Mouse (Mus musculus): ENCODE data around the gene Lsamp. TPM values are rescaled to one million over a fixed set of nuclear protein-coding genes. Genes with fewer than 3 reads are reported as not detected.

Gene Lsamp
- total and polyA plus RNA-seq, 2 experiments: 0.07 to 0.37 TPM

GRCm38 (mm10) chr16:42048138-42048537 is 2064.0 kb downstream of the Lsamp start:
- TF ChIP-seq CTCF (IDR thresholded peaks at IDR 0.05; ENCODE audit: low read depth, low read length): no peak
- TF ChIP-seq POLR2A (IDR thresholded peaks at IDR 0.05; ENCODE audit: extremely low read depth, insufficient read depth, low read length): no peak
- no peak for DNase-seq (ENCODE audit: extremely low read depth, low read depth, low spot score)
- no peak overlapping the region for H3K4me3 ChIP-seq (ENCODE audit: insufficient read depth, low read depth, low read length)
- H3K9ac ChIP-seq (ENCODE audit: low read depth, low read length): no peak overlapping the region
- no peaks in the 10 kb centered on the region for H3K79me2 ChIP-seq (ENCODE audit: control insufficient read depth, insufficient read depth, low read length)
- H3K27ac ChIP-seq (replicated peaks; ENCODE audit: insufficient read depth, low read depth, low read length): no peak overlapping the region
- H3K36me3 ChIP-seq (ENCODE audit: control insufficient read depth, insufficient read depth, low read length): no peaks in the 10 kb centered on the region
- H3K27me3 ChIP-seq (ENCODE audit: control insufficient read depth, insufficient read depth, low read length): no peaks in the 10 kb centered on the region
- no peaks in the 10 kb centered on the region for H3K4me1 ChIP-seq (ENCODE audit: control insufficient read depth, insufficient read depth, low read length)

DNA sequence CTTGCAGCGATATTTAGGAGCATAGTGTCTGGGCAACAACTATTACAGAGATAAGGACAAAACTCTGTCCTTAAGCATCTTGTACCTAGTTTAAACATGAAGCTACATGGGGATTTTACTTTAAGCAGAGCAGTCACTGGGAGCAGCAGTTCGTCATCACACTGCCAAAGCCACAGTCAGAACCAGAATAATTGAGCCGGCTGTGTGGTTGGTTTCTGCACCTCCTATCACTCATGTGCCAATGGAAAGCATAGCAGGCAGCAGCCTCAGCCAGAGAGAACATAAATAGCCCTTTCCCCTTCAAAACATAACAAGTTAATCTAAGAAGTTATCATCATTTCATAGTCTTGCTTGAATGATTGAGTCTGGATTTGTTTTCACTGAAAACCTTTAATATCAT is 2075.8 kb downstream of the Lsamp start:
- TF ChIP-seq CTCF (IDR thresholded peaks at IDR 0.05; ENCODE audit: low read depth, low read length) (no peak), POLR2A (IDR thresholded peaks at IDR 0.05; ENCODE audit: extremely low read depth, insufficient read depth, low read length) (no peak)
- Histone ChIP-seq H3K36me3 (ENCODE audit: control insufficient read depth, insufficient read depth, low read length) (no peaks in the 10 kb centered on the region), H3K4me3 (ENCODE audit: insufficient read depth, low read depth, low read length) (no peak overlapping the region), H3K79me2 (ENCODE audit: control insufficient read depth, insufficient read depth, low read length) (no peaks in the 10 kb centered on the region), H3K4me1 (ENCODE audit: control insufficient read depth, insufficient read depth, low read length) (no peaks in the 10 kb centered on the region), H3K27me3 (ENCODE audit: control insufficient read depth, insufficient read depth, low read length) (no peaks in the 10 kb centered on the region), H3K27ac (replicated peaks; ENCODE audit: insufficient read depth, low read depth, low read length) (no peak overlapping the region), H3K9ac (ENCODE audit: low read depth, low read length) (no peak overlapping the region)
- DNase-seq (ENCODE audit: extremely low read depth, low read depth, low spot score): no peak
- 70% methylated on average over 3 of the region's 3 CpGs for WGBS

DNA sequence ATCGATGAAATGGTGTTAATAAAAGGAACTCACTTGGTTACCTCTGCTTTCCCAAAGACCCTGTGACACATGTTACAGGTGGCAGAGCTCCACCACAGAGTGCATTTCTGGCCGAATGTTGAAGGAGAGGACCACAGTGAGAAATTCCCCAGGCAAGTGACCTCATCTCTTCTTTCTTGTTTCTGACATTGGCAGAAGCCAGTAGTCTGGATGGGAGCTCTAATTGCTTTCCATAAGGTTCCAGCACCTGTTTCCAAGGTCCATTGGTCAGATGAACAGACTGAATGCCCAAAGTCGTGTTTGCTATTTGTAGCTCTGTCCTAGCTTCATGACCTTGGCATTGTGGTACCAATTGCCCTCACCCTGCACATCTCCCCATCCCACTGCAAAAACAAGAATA is 2090.2 kb downstream of the Lsamp start:
- no peaks in the 10 kb centered on the region for H3K79me2 ChIP-seq (ENCODE audit: control insufficient read depth, insufficient read depth, low read length)
- no peaks in the 10 kb centered on the region for H3K4me1 ChIP-seq (ENCODE audit: control insufficient read depth, insufficient read depth, low read length)
- DNase-seq (ENCODE audit: extremely low read depth, low read depth, low spot score): no peak
- H3K36me3 ChIP-seq (ENCODE audit: control insufficient read depth, insufficient read depth, low read length): no peaks in the 10 kb centered on the region
- WGBS: 81% methylated on average over 3 of the region's 3 CpGs
- H3K9ac ChIP-seq (ENCODE audit: low read depth, low read length): no peak overlapping the region
- no peak overlapping the region for H3K4me3 ChIP-seq (ENCODE audit: insufficient read depth, low read depth, low read length)
- TF ChIP-seq CTCF (IDR thresholded peaks at IDR 0.05; ENCODE audit: low read depth, low read length) (no peak), POLR2A (IDR thresholded peaks at IDR 0.05; ENCODE audit: extremely low read depth, insufficient read depth, low read length) (no peak)
- H3K27ac ChIP-seq (replicated peaks; ENCODE audit: insufficient read depth, low read depth, low read length): no peak overlapping the region
- H3K27me3 ChIP-seq (ENCODE audit: control insufficient read depth, insufficient read depth, low read length): no peaks in the 10 kb centered on the region

DNA sequence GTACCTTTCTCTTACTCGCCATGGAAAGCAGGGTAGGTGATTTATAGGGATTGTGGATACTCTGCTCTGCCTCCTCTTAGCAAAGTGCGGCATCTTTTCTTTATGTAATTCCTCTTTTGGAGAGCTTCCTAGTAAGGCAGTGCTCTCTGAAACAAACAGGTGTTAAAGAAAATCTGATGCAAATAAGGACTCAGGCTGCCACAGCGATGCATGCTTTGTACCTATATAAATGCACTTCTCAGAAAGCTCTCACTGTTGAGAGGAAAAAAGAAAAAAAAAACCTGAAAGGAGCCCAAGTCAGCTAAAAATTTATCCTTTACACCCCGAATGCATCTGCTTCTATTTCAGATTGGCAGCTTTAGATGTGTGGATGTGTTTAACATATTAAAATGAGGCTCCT is 2095.4 kb downstream of the Lsamp start:
- H3K27ac ChIP-seq (replicated peaks; ENCODE audit: insufficient read depth, low read depth, low read length): no peak overlapping the region
- no peaks in the 10 kb centered on the region for H3K4me1 ChIP-seq (ENCODE audit: control insufficient read depth, insufficient read depth, low read length)
- H3K4me3 ChIP-seq (ENCODE audit: insufficient read depth, low read depth, low read length): no peak overlapping the region
- TF ChIP-seq CTCF (IDR thresholded peaks at IDR 0.05; ENCODE audit: low read depth, low read length) (no peak), POLR2A (IDR thresholded peaks at IDR 0.05; ENCODE audit: extremely low read depth, insufficient read depth, low read length) (no peak)
- H3K36me3 ChIP-seq (ENCODE audit: control insufficient read depth, insufficient read depth, low read length): no peaks in the 10 kb centered on the region
- no peaks in the 10 kb centered on the region for H3K79me2 ChIP-seq (ENCODE audit: control insufficient read depth, insufficient read depth, low read length)
- H3K27me3 ChIP-seq (ENCODE audit: control insufficient read depth, insufficient read depth, low read length): no peaks in the 10 kb centered on the region
- no peak for DNase-seq (ENCODE audit: extremely low read depth, low read depth, low spot score)
- H3K9ac ChIP-seq (ENCODE audit: low read depth, low read length): no peak overlapping the region
- 87% methylated on average over 4 of the region's 4 CpGs for whole genome bisulfite sequencing

GRCm38 (mm10) chr16:42081611-42082010 is 2097.4 kb downstream of the Lsamp start:
- TF ChIP-seq CTCF (IDR thresholded peaks at IDR 0.05; ENCODE audit: low read depth, low read length) (no peak), POLR2A (IDR thresholded peaks at IDR 0.05; ENCODE audit: extremely low read depth, insufficient read depth, low read length) (no peak)
- H3K36me3 ChIP-seq (ENCODE audit: control insufficient read depth, insufficient read depth, low read length): no peaks in the 10 kb centered on the region
- no peak overlapping the region for H3K4me3 ChIP-seq (ENCODE audit: insufficient read depth, low read depth, low read length)
- DNase-seq (ENCODE audit: extremely low read depth, low read depth, low spot score): no peak
- no peaks in the 10 kb centered on the region for H3K79me2 ChIP-seq (ENCODE audit: control insufficient read depth, insufficient read depth, low read length)
- H3K9ac ChIP-seq (ENCODE audit: low read depth, low read length): no peak overlapping the region
- H3K27me3 ChIP-seq (ENCODE audit: control insufficient read depth, insufficient read depth, low read length): no peaks in the 10 kb centered on the region
- H3K4me1 ChIP-seq (ENCODE audit: control insufficient read depth, insufficient read depth, low read length): no peaks in the 10 kb centered on the region
- no peak overlapping the region for H3K27ac ChIP-seq (replicated peaks; ENCODE audit: insufficient read depth, low read depth, low read length)
- WGBS: 59% methylated on average over 2 of the region's 2 CpGs

GRCm38 (mm10) chr16:42097510-42097909 is 2113.3 kb downstream of the Lsamp start:
- H3K79me2 ChIP-seq (ENCODE audit: control insufficient read depth, insufficient read depth, low read length): no peaks in the 10 kb centered on the region
- no peak for DNase-seq (ENCODE audit: extremely low read depth, low read depth, low spot score)
- no peaks in the 10 kb centered on the region for H3K4me1 ChIP-seq (ENCODE audit: control insufficient read depth, insufficient read depth, low read length)
- TF ChIP-seq CTCF (IDR thresholded peaks at IDR 0.05; ENCODE audit: low read depth, low read length): no peak
- TF ChIP-seq POLR2A (IDR thresholded peaks at IDR 0.05; ENCODE audit: extremely low read depth, insufficient read depth, low read length): no peak
- no peaks in the 10 kb centered on the region for H3K36me3 ChIP-seq (ENCODE audit: control insufficient read depth, insufficient read depth, low read length)
- 82% methylated on average over 1 of the region's 1 CpGs for WGBS
- H3K4me3 ChIP-seq (ENCODE audit: insufficient read depth, low read depth, low read length): no peak overlapping the region
- no peak overlapping the region for H3K27ac ChIP-seq (replicated peaks; ENCODE audit: insufficient read depth, low read depth, low read length)
- no peaks in the 10 kb centered on the region for H3K27me3 ChIP-seq (ENCODE audit: control insufficient read depth, insufficient read depth, low read length)
- H3K9ac ChIP-seq (ENCODE audit: low read depth, low read length): no peak overlapping the region
